25 mouse cellular contexts compared by ENCODE assay signal in the genomic region with DNA sequence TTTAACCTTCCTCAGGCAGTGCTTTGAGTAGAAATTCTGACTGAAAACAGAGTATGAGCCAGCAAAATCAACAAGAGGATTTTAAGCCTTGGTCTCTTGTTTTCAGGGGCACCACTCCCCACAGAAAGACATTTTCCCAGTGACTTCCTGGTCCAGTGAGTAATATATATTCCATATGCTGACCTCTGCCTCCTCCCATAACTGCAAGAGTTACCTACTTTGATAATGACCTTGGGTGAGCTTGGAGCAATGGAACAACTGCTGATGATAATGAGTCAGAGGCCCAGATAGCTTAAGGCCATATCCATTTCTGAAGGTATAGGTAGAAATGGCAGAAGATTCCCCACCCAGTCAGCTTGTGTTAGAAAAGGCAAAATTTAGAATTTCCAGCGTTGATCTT.
"Had no signal": no experiment of that assay in that cellular context is flagged by ENCODE, and none has a peak within 500 bp of the region (broad histone marks: within the 10 kb centered on the region; RNA-seq: fewer than 3 reads in every experiment).

No protein-coding gene starts in this region.

- H3K27me3 ChIP-seq: heart, embryonic 12.5 days; kidney, embryonic 15.5 days; limb, embryonic 12.5 days had no signal

- H3K9me3 ChIP-seq: heart, embryonic 12.5 days; hindbrain, embryonic 10.5 days; hindbrain, embryonic 12.5 days; kidney, embryonic 15.5 days; limb, embryonic 10.5 days; limb, embryonic 12.5 days had no signal

- H3K27ac ChIP-seq: gastrocnemius, adult 2 months; heart, adult 2 months; hindbrain, embryonic 10.5 days; hindbrain, embryonic 12.5 days; hindbrain, embryonic 14.5 days; kidney, embryonic 15.5 days; kidney, postnatal 0 days; left cerebral cortex, adult 2 months; limb, embryonic 10.5 days; limb, embryonic 12.5 days had no signal

- H3K9ac ChIP-seq: heart, embryonic 12.5 days; hindbrain, embryonic 12.5 days; hindbrain, embryonic 14.5 days; kidney, embryonic 15.5 days; limb, embryonic 12.5 days had no signal

- ATAC-seq: forebrain, embryonic 16.5 days; hindbrain, embryonic 16.5 days; inflammation-experienced regulatory T-cells, adult 6 months had no signal

- DNase-seq: gastrocnemius, adult 2 months; gastrocnemius, postnatal 10 days; gastrocnemius, postnatal 25 days; heart, adult 2 months; heart, postnatal 10 days; heart, postnatal 4 days; kidney, adult 11 months; kidney, adult 2 months; kidney, adult 9 months; kidney, postnatal 14 days; kidney, postnatal 36 days; layer of hippocampus, adult 9-11 months; liver had no signal

- H3K36me3 ChIP-seq: heart, embryonic 12.5 days; hindbrain, embryonic 10.5 days; hindbrain, embryonic 12.5 days; kidney, embryonic 15.5 days; limb, embryonic 10.5 days; limb, embryonic 12.5 days had no signal

- H3K4me1 ChIP-seq: hindbrain, embryonic 12.5 days; limb, embryonic 10.5 days; limb, embryonic 12.5 days had no signal

- H3K4me2 ChIP-seq: heart, embryonic 12.5 days; hindbrain, embryonic 12.5 days; hindbrain, embryonic 14.5 days; kidney, embryonic 15.5 days; limb, embryonic 12.5 days had no signal

- H3K4me3 ChIP-seq: gastrocnemius, adult 2 months; heart, adult 2 months; heart, embryonic 12.5 days; hindbrain, embryonic 10.5 days; hindbrain, embryonic 12.5 days; kidney, embryonic 15.5 days; left cerebral cortex, adult 2 months; limb, embryonic 10.5 days; limb, embryonic 12.5 days had no signal
